Mouse (Mus musculus): ENCODE measurements around the gene Gpi1. TPM values are rescaled to one million over a fixed set of nuclear protein-coding genes. Genes with fewer than 3 reads are reported as not detected.
"Not testable (repeated sequence)": the region's sequence is repeated elsewhere in the genome, so short reads cannot be mapped to it uniquely, and the experiment has no call there.

Gpi1 gene
- polyA plus RNA-seq, 1 experiment, result 771 TPM

- DNase-seq (ENCODE audit: extremely low spot score in 1 of 2, low spot score in 1 of 2), result no peak
Measured at GRCm38 (mm10) chr7:34232785-34233725, 2.9 kb upstream of the Gpi1 start.

GRCm38 (mm10) chr7:34229691-34230111 lies 435 bp downstream of the Gpi1 start:
- peak; percentile 50 to 71 for DNase-seq (ENCODE audit: extremely low spot score in 1 of 2, low spot score in 1 of 2)

GRCm38 (mm10) chr7:34229153-34229552 lies 983 bp downstream of the Gpi1 start:
- no peak for DNase-seq (ENCODE audit: extremely low spot score in 1 of 2, low spot score in 1 of 2)

GRCm38 (mm10) chr7:34228641-34229040 lies 1.5 kb downstream of the Gpi1 start:
- no peak for DNase-seq (ENCODE audit: extremely low spot score in 1 of 2, low spot score in 1 of 2)

GRCm38 (mm10) chr7:34226846-34227245 lies 3.3 kb downstream of the Gpi1 start:
- DNase-seq (ENCODE audit: extremely low spot score in 1 of 2, low spot score in 1 of 2), result no peak

- peak in 1 of 2 experiments; percentile 52 for DNase-seq (ENCODE audit: extremely low spot score in 1 of 2, low spot score in 1 of 2)
Measured at GRCm38 (mm10) chr7:34226086-34226485, 4.0 kb downstream of the Gpi1 start.

GRCm38 (mm10) chr7:34224308-34224707 lies 5.8 kb downstream of the Gpi1 start:
- DNase-seq (ENCODE audit: extremely low spot score in 1 of 2, low spot score in 1 of 2), result no peak

- no peak for DNase-seq (ENCODE audit: extremely low spot score in 1 of 2, low spot score in 1 of 2)
Measured at GRCm38 (mm10) chr7:34222340-34222739, 7.8 kb downstream of the Gpi1 start.

GRCm38 (mm10) chr7:34221594-34222250 lies 8.4 kb downstream of the Gpi1 start:
- DNase-seq (ENCODE audit: extremely low spot score in 1 of 2, low spot score in 1 of 2), result no peak

GRCm38 (mm10) chr7:34218496-34218895 lies 11.6 kb downstream of the Gpi1 start:
- DNase-seq (ENCODE audit: extremely low spot score in 1 of 2, low spot score in 1 of 2), result no peak

GRCm38 (mm10) chr7:34216474-34216873 lies 13.7 kb downstream of the Gpi1 start:
- no peak for DNase-seq (ENCODE audit: extremely low spot score in 1 of 2, low spot score in 1 of 2)

GRCm38 (mm10) chr7:34215481-34215880 lies 14.7 kb downstream of the Gpi1 start:
- DNase-seq (ENCODE audit: extremely low spot score in 1 of 2, low spot score in 1 of 2), result no peak

GRCm38 (mm10) chr7:34214644-34215043 lies 15.5 kb downstream of the Gpi1 start:
- no peak for DNase-seq (ENCODE audit: extremely low spot score in 1 of 2, low spot score in 1 of 2)

GRCm38 (mm10) chr7:34213281-34213680 lies 16.9 kb downstream of the Gpi1 start:
- DNase-seq (ENCODE audit: extremely low spot score in 1 of 2, low spot score in 1 of 2), result no peak

GRCm38 (mm10) chr7:34208027-34208745 lies 21.9 kb downstream of the Gpi1 start:
- no peak for DNase-seq (ENCODE audit: extremely low spot score in 1 of 2, low spot score in 1 of 2)

- no peak for DNase-seq (ENCODE audit: extremely low spot score in 1 of 2, low spot score in 1 of 2)
Measured at GRCm38 (mm10) chr7:34206331-34206730, 23.8 kb downstream of the Gpi1 start.

- not testable (repeated sequence) for DNase-seq (ENCODE audit: extremely low spot score in 1 of 2, low spot score in 1 of 2)
Measured at GRCm38 (mm10) chr7:34202147-34202546, 28.0 kb downstream of the Gpi1 start.

GRCm38 (mm10) chr7:34200829-34201228 lies 29.3 kb downstream of the Gpi1 start:
- DNase-seq (ENCODE audit: extremely low spot score in 1 of 2, low spot score in 1 of 2), result no peak

GRCm38 (mm10) chr7:34198346-34198745 lies 31.8 kb downstream of the Gpi1 start:
- DNase-seq (ENCODE audit: extremely low spot score in 1 of 2, low spot score in 1 of 2), result peak in 1 of 2 experiments; percentile 25

- DNase-seq (ENCODE audit: extremely low spot score in 1 of 2, low spot score in 1 of 2), result peak; percentile 84 to 95
Measured at GRCm38 (mm10) chr7:34196132-34197128, 33.7 kb downstream of the Gpi1 start, which contains the start of gene Pdcd2l. Gene Pdcd2l (minus strand): TSS chr7:34196661.
